Mouse (Mus musculus) embryonic fibroblast, embryonic 13.5 days (primary cell): ENCODE results near the gene H2afv.

ENCODE experiments used
- CTCF ChIP-seq: IDR thresholded peaks from 2 replicates; pipeline ENCODE4 v1.5.1; 2011; ENCODE audit warnings: mild to moderate bottlenecking, control low read depth, low read length, moderate library complexity, borderline replicate concordance; ENCODE audit not compliant: insufficient read depth
- POLR2A ChIP-seq: IDR thresholded peaks from 2 replicates; pipeline ENCODE4 v1.6.1; 2011; ENCODE audit warnings: low read depth, mild to moderate bottlenecking, control low read depth, low read length, moderate library complexity

DNA sequence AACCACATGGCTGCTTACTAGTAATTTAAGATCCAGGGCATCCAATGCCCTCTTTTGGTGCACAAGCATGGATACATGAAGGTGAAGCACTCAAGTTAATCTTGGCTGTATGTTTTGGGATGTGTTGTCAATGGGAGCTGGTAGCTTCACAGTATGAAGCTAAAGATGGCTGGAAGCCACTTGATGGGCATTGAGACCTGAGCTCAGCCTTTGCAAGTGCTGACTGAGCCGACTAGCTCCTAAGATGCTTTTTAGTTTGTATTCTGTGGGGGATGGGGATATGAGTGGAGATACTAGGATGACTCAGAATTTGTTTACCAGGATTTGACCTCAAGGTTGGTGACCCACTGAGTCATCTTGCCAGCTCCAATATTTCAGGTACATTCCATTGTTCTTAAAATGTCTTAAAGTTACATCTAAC is 23.9 kb downstream of the H2afv start:
- TF ChIP-seq POLR2A (0 out of 2 replicates have a peak, but pooled peaks have one; percentile 30), CTCF (no peak)
